Mouse (Mus musculus) heart, adult 2 months (tissue): Measurements from ENCODE around the gene Zdhhc5. TPM values are rescaled to one million over a fixed set of nuclear protein-coding genes. Genes with fewer than 3 reads are reported as not detected.

Source experiments
- DNase-seq, 2 experiments: peaks; one replicate each; pipeline ENCODE4 v3.0.0; 2021
- H3K27ac ChIP-seq: fragments of 200-600 bp; 2 replicates; pipeline ENCODE4 v1.8.1; 2022
- H3K27me3 ChIP-seq: fragments of 200-500 bp; 2 replicates; pipeline ENCODE4 v1.6.1; 2012; ENCODE audit warnings: mild to moderate bottlenecking, low read length, inconsistent platforms, mixed read lengths; ENCODE audit not compliant: control insufficient read depth, insufficient read depth
- H3K36me3 ChIP-seq: fragments of 200-500 bp; 2 replicates; pipeline ENCODE4 v1.6.1; 2012; ENCODE audit warnings: low read length, inconsistent platforms; ENCODE audit not compliant: control insufficient read depth, insufficient read depth
- H3K4me1 ChIP-seq: fragments of 200-500 bp; 2 replicates; pipeline ENCODE4 v1.6.1; 2011; ENCODE audit warnings: low read length; ENCODE audit not compliant: control insufficient read depth, insufficient read depth
- H3K4me3 ChIP-seq: fragments of 200-600 bp; 2 replicates; pipeline ENCODE4 v1.8.1; 2022
- H3K79me2 ChIP-seq: fragments of 200-500 bp; replicated peaks from 2 replicates; pipeline ENCODE4 v1.6.1; 2012; ENCODE audit warnings: mild to moderate bottlenecking, inconsistent platforms, low read length, moderate library complexity, mixed read lengths; ENCODE audit not compliant: control insufficient read depth, insufficient read depth
- H3K9ac ChIP-seq: fragments of 200-500 bp; 2 replicates; pipeline ENCODE4 v1.6.1; 2012; ENCODE audit warnings: low read depth, mild to moderate bottlenecking, control low read depth, inconsistent platforms, low read length, mixed read lengths
- CTCF ChIP-seq: fragments of 200-600 bp; IDR thresholded peaks from 2 replicates; pipeline ENCODE4 v1.8.1; 2022; ENCODE audit warnings: antibody characterized with exemption, mild to moderate bottlenecking, moderate library complexity
- EP300 ChIP-seq: fragments of 200-500 bp; IDR thresholded peaks from 2 replicates; pipeline ENCODE4 v1.6.1; 2011; ENCODE audit warnings: low read depth, low read length, control low read depth; ENCODE audit not compliant: insufficient read depth
- POLR2A ChIP-seq: fragments of 200-500 bp; IDR thresholded peaks from 2 replicates; pipeline ENCODE4 v1.6.1; 2011; ENCODE audit warnings: mild to moderate bottlenecking, low read depth, low read length, control low read depth; ENCODE audit not compliant: insufficient read depth
- WGBS: fragments of 180-500 bp; shearing (Covaris S2); methylation state at CpG from one replicate; pipeline ENCODE4 v1.1.7; 2018; 5-methylcytosine and 5-hydroxymethylcytosine counted together
- intact Hi-C: fragments of 180-260 bp; cut with DNase I; formaldehyde crosslinking; loops from one replicate; pipeline ENCODE4 v1.15.1; 2025
- polyA plus RNA-seq: library from polyadenylated mRNA; depleted of rRNA; stranded (reverse); fragments of >200 nt; gene quantifications from 2 replicates; pipeline ENCODE4 v1.2.3, GENCODE M21; 2012
- total RNA-seq, 2 experiments: library from RNA; stranded (reverse); gene quantifications; 2 replicates each; pipeline ENCODE4 v1.2.3; 2021

The Zdhhc5 gene
- total and polyA plus RNA-seq, 3 experiments = 47.6 to 72.5 (median 62.8) TPM

DNA sequence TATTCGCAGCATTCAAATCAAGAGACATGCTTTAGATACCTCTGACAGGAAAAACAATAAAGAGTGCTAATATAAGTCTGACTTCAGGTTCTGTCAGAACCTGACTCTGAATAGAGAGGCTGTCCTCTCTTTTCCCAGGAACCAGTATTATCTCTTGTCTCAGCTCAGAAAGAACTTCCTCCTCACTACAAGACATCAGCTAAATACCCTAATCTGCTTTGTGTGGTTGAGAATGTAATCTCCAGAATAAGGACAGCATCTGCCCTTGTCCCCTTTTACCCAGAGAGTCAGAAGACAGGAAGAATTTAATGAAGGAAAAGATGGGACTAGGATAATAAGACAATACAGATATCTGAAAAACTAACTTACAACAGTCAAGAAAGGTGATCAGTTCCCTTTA, 11.5 kb downstream of the Zdhhc5 start:
- Histone ChIP-seq H3K27me3 (no peaks in the 10 kb centered on the region), H3K36me3 (peaks cover 20% of the 10 kb centered on the region)

DNA sequence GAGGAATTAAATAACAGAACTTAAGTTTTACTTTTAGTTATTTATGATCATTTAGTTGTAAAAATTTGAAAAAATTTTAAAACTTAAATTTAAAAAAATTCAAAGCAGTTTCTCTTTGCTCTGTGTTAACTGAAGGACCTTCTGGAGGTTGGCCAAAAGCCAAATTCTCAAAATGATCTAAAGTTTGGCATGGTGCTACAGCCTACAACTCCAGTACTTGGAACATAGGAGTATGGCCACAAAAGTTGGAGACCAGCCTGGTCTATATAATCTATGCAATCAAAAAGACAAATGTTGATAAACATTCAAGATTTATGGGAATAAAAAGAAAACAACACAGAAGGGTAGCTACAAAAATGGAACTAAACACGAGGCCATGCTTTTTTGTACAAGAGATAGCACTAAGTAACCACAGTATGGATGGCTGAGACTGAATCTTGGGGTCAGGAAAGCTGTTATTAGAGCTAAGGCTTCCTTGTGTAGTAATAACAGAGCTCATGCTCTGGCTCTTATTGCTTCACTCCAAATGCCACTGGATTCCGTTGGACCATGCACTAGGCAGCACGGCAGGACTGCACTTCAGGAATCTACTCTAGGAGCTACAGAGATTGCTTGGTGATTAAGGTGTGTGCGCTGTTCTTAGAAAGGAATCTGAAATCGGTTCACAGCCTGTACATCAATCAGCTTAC, 19.8 kb downstream of the Zdhhc5 start:
- no peak for DNase-seq
- Histone ChIP-seq H3K27ac (no peak overlapping the region), H3K9ac (no peak overlapping the region), H3K4me3 (no peak overlapping the region), H3K4me1 (no peaks in the 10 kb centered on the region), H3K79me2 (no peaks in the 10 kb centered on the region), H3K36me3 (peaks cover 6% of the 10 kb centered on the region), H3K27me3 (no peaks in the 10 kb centered on the region)
- intact Hi-C loops = no loop called here
- no peak for TF ChIP-seq EP300
- TF ChIP-seq POLR2A = no peak
- WGBS = 86% methylated on average over 5 of the region's 5 CpGs

More for the DNA sequence above, 11.5 kb downstream of the Zdhhc5 start:
- Histone ChIP-seq H3K27ac (no peak overlapping the region), H3K4me3 (no peak overlapping the region), H3K79me2 (peaks cover under 1% of the 10 kb centered on the region), H3K4me1 (no peaks in the 10 kb centered on the region; the same call in 1 of the 2 replicates), H3K9ac (no peak overlapping the region)
- 78% methylated on average over 1 of the region's 1 CpGs for WGBS
- no peak for DNase-seq
- intact Hi-C loops = no loop called here
- TF ChIP-seq EP300 (no peak), CTCF (no peak), POLR2A (no peak)

DNA sequence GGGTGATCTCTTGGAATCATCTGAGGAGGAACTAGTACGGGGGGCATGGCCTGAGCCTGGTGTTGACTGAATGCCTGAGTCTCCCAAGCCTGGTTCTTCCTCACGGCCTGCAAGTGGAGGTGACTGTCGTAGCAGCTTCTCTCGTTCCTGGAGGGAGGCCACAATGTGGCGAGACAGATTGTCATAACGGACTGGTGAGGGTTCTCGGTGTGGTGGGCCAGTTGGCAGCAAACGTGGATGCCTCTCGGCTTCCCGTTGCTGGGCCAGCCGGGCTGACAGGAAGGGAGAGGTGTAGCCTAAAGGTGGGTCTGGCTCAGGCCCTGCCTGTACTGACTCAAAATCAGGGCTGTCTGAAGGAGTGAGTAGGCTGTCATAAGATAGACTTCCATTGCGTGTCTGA, 24.9 kb downstream of the Zdhhc5 start:
- 75% methylated on average over 12 of the region's 12 CpGs for WGBS

DNA sequence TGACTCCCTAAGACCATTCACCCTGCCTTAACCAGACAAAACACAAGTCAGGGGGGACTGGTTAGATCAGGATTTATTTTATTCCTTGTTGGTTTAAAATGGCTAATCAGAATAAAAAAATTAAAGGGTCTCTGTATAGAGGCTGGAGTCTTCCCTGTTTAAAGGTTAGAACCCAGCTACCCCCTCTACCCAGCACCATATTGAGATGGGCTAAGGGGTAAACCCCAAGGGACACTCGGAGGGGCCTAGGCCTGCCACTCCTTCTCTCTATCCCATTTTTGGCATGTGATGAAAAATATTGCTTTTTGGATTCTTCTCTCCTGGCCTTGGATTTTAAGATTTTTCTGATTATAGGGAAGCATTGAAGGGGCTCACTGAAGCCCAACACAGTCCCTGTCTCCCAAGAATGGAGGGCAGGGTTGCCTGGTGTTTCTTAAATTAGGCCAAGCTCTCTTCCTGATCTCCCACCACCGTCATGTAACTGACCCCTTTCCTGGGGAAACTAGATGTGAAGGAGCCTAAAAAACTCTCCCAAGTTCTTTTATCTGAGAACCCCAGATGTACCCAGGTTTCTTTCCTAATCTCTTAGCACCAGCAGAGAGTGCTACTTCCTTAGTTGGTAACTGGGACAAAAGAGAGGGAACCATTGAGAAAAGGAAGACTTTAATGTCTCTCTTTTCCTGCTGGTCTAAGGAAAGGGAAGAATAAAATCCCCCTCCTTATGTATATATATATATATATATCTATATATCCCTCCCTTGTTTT, 26.7 kb downstream of the Zdhhc5 start:
- Histone ChIP-seq H3K27me3 (no peaks in the 10 kb centered on the region), H3K9ac (no peak overlapping the region), H3K36me3 (peaks cover 2% of the 10 kb centered on the region), H3K27ac (no peak overlapping the region), H3K4me3 (no peak overlapping the region), H3K79me2 (no peaks in the 10 kb centered on the region), H3K4me1 (no peaks in the 10 kb centered on the region)
- DNase-seq = no peak
- TF ChIP-seq EP300 (no peak), CTCF (no peak), POLR2A (no peak)
- WGBS = 64% methylated on average over 2 of the region's 2 CpGs
- intact Hi-C loops = no loop called here

More for the DNA sequence above, 24.9 kb downstream of the Zdhhc5 start:
- Histone ChIP-seq H3K36me3 (peaks cover 3% of the 10 kb centered on the region), H3K9ac (no peak overlapping the region), H3K27ac (no peak overlapping the region), H3K4me3 (no peak overlapping the region), H3K27me3 (no peaks in the 10 kb centered on the region), H3K79me2 (no peaks in the 10 kb centered on the region), H3K4me1 (no peaks in the 10 kb centered on the region)
- TF ChIP-seq CTCF = no peak
- TF ChIP-seq EP300 = no peak
- TF ChIP-seq POLR2A = no peak
- intact Hi-C loops = no loop called here
- no peak for DNase-seq

DNA sequence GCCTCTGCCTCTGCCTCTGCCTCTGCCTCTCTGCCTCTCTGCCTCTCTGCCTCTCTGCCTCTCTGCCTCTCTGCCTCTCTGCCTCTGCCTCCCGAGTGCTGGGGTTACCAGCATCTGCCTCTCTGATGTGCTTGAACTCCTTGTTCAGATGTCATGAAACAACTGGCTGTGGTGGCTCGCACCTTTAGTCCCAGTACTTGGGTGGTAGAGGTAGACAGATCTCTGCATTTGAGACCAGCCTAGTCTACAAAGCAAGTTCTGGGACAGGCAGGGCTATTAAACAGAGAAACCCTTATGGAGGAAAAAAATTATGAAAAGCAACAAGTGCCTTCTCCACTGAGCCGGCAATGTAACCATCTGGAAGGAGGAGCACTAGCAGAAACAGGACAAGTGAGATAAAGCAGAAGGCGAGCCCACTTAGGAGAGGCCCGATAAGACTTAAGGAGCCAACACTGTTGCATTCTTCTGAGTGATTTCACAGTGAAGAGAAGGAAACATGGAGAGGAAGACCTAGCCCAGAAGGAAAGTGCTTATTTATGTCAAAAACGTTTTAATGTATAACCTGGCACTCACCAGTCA, 32.3 kb downstream of the Zdhhc5 start:
- intact Hi-C loops = no loop called here
- H3K4me1 ChIP-seq = no peaks in the 10 kb centered on the region
- no peak overlapping the region for H3K4me3 ChIP-seq
- H3K27ac ChIP-seq = no peak overlapping the region
- H3K36me3 ChIP-seq = no peaks in the 10 kb centered on the region; the same call in 1 of the 2 replicates
- DNase-seq = no peak
- WGBS = 32% methylated on average over 6 of the region's 6 CpGs
- no peak for TF ChIP-seq EP300
- TF ChIP-seq CTCF = no peak
- no peak for TF ChIP-seq POLR2A
- H3K79me2 ChIP-seq = peaks cover 1% of the 10 kb centered on the region; the same call in 1 of the 2 replicates
- H3K27me3 ChIP-seq = no peaks in the 10 kb centered on the region
- no peak overlapping the region for H3K9ac ChIP-seq

DNA sequence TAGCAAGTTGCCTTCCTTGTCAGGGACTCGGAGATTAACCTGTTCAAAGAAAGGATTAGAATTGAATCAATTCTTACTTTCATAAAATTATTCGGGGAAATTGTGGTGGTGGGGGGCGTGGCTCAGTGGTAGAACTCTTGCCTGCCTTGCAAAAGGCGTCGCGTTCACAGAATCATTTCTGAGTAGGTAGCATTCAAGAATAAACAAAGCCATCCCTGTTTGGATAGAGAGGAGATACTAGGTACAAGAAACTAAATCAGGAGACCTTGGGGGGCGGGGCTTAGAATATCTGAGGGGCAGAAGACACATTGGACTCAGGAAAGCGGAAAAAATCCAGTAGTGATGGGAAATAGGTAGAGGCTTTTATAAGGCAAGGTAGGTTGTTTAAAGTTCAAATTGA, 36.0 kb downstream of the Zdhhc5 start, which contains the start of gene Tmx2:
TSS of gene Tmx2 (minus strand) at position 125 of the 400 bp plus-strand sequence.
- TF ChIP-seq POLR2A = no peak
- TF ChIP-seq EP300 = no peak
- TF ChIP-seq CTCF = no peak
- Histone ChIP-seq H3K27ac (peak within 1 kb of the TSS; percentile 61), H3K36me3 (no peaks in the 10 kb centered on the region; the same call in 1 of the 2 replicates), H3K27me3 (no peaks in the 10 kb centered on the region), H3K79me2 (peaks cover 1% of the 10 kb centered on the region; the same call in 1 of the 2 replicates), H3K4me3 (peak within 1 kb of the TSS; percentile 88), H3K4me1 (peaks cover 3% of the 10 kb centered on the region; the same call in 1 of the 2 replicates), H3K9ac (peak within 1 kb of the TSS; percentile 88)
- DNase-seq = no peak
- intact Hi-C loops = loop anchor here (2.0 kb wide), 1 partner anchor 36 kb away; the partner anchor contains the start of gene Zdhhc5
- 15% methylated on average over 8 of the region's 8 CpGs for WGBS
